Mouse (Mus musculus) colon, adult 2 months (tissue): ENCODE results near the gene Rad21l. TPM values are rescaled to one million over a fixed set of nuclear protein-coding genes. Genes with fewer than 3 reads are reported as not detected.

Source experiments
- polyA plus RNA-seq: library from polyadenylated mRNA; depleted of rRNA; stranded (reverse); fragments of >200 nt; gene quantifications from 2 replicates; pipeline ENCODE4 v1.2.3, GENCODE M21; 2012; rRNA removed

The Rad21l gene
- not detected in 2 replicates for polyA plus RNA-seq

DNA sequence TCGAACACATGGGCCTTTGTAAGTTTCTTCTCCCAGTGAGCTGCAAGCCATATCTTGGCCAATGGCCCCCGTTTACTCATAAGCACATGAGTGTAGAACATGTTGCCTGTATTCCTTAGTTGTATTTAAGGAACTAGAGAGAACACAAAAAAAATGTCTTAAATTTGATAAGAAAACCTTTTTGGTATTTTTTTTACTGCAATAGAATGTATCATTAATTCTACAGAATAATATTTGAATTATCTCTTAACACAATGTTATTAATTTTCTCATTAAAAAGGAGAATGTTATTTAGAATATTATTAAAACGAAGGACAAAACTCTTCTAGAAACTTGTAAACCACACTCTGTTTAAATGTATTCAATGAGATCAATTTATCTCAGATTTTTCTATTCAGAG, at the start of gene Rad21l:
TSS of gene Rad21l (minus strand) at position 101 of the 400 bp plus-strand sequence.

GRCm38 (mm10) chr2:151701231-151702145, 33.2 kb upstream of the Rad21l start, which contains the start of gene Tmem74b:
Gene Tmem74b (plus strand): TSS chr2:151702008.

DNA sequence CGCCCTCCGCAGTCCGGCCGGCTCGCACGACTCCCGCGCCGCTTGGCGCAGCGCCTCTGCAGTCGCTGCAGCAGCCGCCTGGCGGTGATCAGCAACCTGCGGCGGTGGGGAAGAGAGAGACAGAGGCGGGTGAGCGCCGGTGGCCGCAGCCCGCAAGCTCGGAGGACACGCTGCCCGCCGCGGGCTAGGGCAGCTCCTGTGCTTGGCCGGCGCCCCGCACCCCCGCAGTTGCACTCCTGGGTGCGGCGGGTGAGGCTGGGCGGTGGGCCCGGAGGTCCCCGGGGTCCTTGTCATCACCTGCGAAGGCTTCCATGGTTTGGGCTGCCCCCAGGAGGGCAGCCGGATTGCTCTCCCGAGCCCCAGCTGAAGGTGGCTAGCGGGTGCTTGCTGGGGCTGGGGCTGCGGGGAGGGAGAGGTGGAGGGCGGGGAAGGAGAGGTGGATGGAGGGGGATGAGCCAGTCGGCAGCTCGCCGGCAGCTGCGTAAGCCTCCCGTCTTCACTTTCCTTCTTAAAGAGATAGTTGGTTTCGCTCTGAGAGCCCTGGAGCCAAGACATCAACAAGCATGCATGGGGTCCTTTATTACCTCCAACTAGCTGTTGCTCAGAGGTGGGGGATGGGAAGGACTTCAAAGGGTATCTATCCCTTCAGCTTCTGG, 36.0 kb downstream of the Rad21l start, which contains the start of gene Snph:
TSS of gene Snph (minus strand) at position 435 of the 656 bp plus-strand sequence.

Other genes with a start within 250 kb of the Rad21l start
- not detected in 2 replicates for gene 4921509C19Rik, start 192.4 kb downstream of the Rad21l start, polyA plus RNA-seq
- gene Nsfl1c, start 174.4 kb downstream of the Rad21l start, polyA plus RNA-seq = 27.4 and 36.8 TPM in 2 replicates
- gene Fkbp1a, start 126.0 kb downstream of the Rad21l start, polyA plus RNA-seq = 49.5 and 51.2 TPM in 2 replicates
- 291 and 310 TPM in 2 replicates for gene Sdcbp2, start 95.9 kb downstream of the Rad21l start, polyA plus RNA-seq
- 6.9 and 7.6 TPM in 2 replicates for gene Snph, start 35.9 kb downstream of the Rad21l start, polyA plus RNA-seq
- 0.28 and 0.36 TPM in 2 replicates for gene Tmem74b, start 33.5 kb upstream of the Rad21l start, polyA plus RNA-seq
- gene Psmf1, start 75.7 kb upstream of the Rad21l start, polyA plus RNA-seq = 31.2 and 35.6 TPM in 2 replicates
- not detected in 2 replicates for gene Rspo4, start 174.4 kb upstream of the Rad21l start, polyA plus RNA-seq
- gene Angpt4, start 242.7 kb upstream of the Rad21l start, polyA plus RNA-seq = 1.8 and 2.4 TPM in 2 replicates